Mouse (Mus musculus) adipose tissue, adult 10 weeks (tissue): Measurements from ENCODE around the gene Exoc3. TPM values are rescaled to one million over a fixed set of nuclear protein-coding genes. Genes with fewer than 3 reads are reported as not detected.

Experiments
- polyA plus RNA-seq: library from polyadenylated mRNA; stranded (reverse); fragments of 350-450 nt; fragmentation: Illumina TruSeq; extraction: RNeasy Lipid Tissue Mini Kit (QIAGEN cat#74804); gene quantifications from one replicate; pipeline ENCODE4 v1.2.3, GENCODE M21; 2014; ENCODE audit warnings: low read depth, low replicate concordance

Exoc3 gene
- polyA plus RNA-seq: 26.5 TPM

DNA sequence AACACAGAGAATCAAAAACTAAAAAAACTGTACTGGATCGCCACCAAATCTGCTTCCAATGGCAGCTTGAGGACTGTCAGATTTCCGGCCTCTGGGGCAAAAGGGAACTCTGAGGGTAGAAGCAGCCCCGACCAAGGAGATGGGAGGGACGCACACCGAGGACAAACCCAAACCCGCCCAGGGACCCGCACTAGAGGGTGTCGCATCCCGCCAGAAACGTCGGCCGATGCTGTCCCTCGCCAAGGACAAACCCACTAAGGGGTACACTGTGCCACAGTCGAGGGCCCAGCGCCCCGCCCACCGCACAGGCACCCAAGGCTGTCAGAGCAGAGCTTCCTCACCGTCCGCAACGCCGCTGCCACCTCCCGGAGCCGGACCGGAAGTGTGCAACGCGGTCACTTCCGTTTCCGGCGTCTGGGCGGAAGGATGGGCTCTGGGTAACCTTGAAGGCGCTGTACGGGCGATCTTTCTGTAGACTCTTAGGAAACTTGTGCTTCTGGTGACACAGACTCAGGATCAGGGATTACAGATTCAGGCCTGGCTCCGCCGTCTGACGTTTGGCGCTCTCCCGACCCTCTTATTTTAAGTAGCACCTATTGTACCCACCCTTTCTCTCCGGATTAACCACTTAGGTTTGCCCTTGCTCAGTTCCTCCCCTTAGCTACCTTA is at the start of gene Exoc3:
Gene Exoc3 (minus strand): TSS at position 416 of the 669 bp plus-strand sequence.

DNA sequence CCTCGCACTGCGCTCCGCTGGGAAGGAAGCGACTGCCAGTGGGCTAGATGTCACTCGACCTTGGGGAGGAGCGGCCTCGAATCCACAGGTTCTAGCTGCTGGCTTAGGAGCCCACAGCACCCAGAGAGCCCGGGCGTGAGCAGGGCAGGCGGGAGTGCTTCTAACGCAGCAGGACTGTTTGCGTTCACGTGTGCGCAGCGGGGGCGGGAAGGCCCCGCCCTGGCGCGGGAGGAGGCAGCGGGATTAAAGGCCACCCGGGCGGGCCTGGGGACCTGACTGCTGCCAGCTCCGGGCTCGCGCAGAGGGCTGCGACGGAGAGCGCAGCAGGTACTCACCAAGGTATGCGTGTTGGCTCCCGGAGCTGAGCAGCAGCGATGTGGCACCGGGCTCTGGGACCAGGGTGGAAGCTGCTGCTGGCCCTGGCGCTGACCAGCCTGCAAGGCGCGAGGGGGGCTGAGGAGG is 87.4 kb downstream of the Exoc3 start, which contains the start of gene Slc9a3:
Gene Slc9a3 (plus strand): TSS at position 317 of the 462 bp plus-strand sequence.

Other genes with a start within 250 kb of the Exoc3 start
- gene Zdhhc11, start 244.9 kb downstream of the Exoc3 start, polyA plus RNA-seq: 0.71 TPM
- gene Tppp, start 199.3 kb downstream of the Exoc3 start, polyA plus RNA-seq: 16.3 TPM
- 6.2 TPM for gene Cep72, start 146.4 kb downstream of the Exoc3 start, polyA plus RNA-seq
- 5.0 TPM for gene Slc9a3, start 87.3 kb downstream of the Exoc3 start, polyA plus RNA-seq
- gene Ahrr, start 83.6 kb upstream of the Exoc3 start, polyA plus RNA-seq: 0.20 TPM
- gene Pdcd6, start 108.8 kb upstream of the Exoc3 start, polyA plus RNA-seq: 112 TPM
- 230 TPM for gene Sdha, start 141.5 kb upstream of the Exoc3 start, polyA plus RNA-seq
- 28.2 TPM for gene Ccdc127, start 141.6 kb upstream of the Exoc3 start, polyA plus RNA-seq
- 0.79 TPM for gene Lrrc14b, start 155.3 kb upstream of the Exoc3 start, polyA plus RNA-seq
- gene Zfp72, start 182.1 kb upstream of the Exoc3 start, polyA plus RNA-seq: 3.9 TPM
- gene Ftl1-ps1, start 191.0 kb upstream of the Exoc3 start, polyA plus RNA-seq: 28.1 TPM